Mouse (Mus musculus) thymus, postnatal 25 days (tissue): ENCODE data around the gene Tnr.
A peak's percentile ranks its signal among the peaks of the same experiment; 100 is the strongest.

Experiments used
- DNase-seq: peaks from one replicate; pipeline ENCODE4 v3.0.0; 2022

Tnr gene

GRCm38 (mm10) chr1:159523578-159523977 is at the start of gene Tnr:
Gene Tnr (plus strand): TSS chr1:159523769.
- peak; percentile 5 for DNase-seq

GRCm38 (mm10) chr1:159489853-159490435 is 33.6 kb upstream of the Tnr start:
- no peak for DNase-seq

- DNase-seq, result no peak
Observed at GRCm38 (mm10) chr1:159492536-159492935, 31.0 kb upstream of the Tnr start.

- no peak for DNase-seq
Observed at GRCm38 (mm10) chr1:159493720-159494499, 29.7 kb upstream of the Tnr start.

GRCm38 (mm10) chr1:159498236-159498635 is 25.3 kb upstream of the Tnr start:
- DNase-seq, result no peak

GRCm38 (mm10) chr1:159499806-159500460 is 23.6 kb upstream of the Tnr start:
- DNase-seq, result no peak

- no peak for DNase-seq
Observed at GRCm38 (mm10) chr1:159501911-159502310, 21.7 kb upstream of the Tnr start.

GRCm38 (mm10) chr1:159510667-159511066 is 12.9 kb upstream of the Tnr start:
- no peak for DNase-seq

GRCm38 (mm10) chr1:159517647-159518046 is 5.9 kb upstream of the Tnr start:
- DNase-seq, result no peak

GRCm38 (mm10) chr1:159519206-159519605 is 4.4 kb upstream of the Tnr start:
- no peak for DNase-seq

- DNase-seq, result no peak
Observed at GRCm38 (mm10) chr1:159523069-159523468, 500 bp upstream of the Tnr start.

GRCm38 (mm10) chr1:159524051-159524549 is 531 bp downstream of the Tnr start:
- DNase-seq, result peak; percentile 43

GRCm38 (mm10) chr1:159532841-159533569 is 9.4 kb downstream of the Tnr start:
- no peak for DNase-seq

- DNase-seq, result no peak
Observed at GRCm38 (mm10) chr1:159535582-159535981, 12.0 kb downstream of the Tnr start.

GRCm38 (mm10) chr1:159537541-159537940 is 14.0 kb downstream of the Tnr start:
- DNase-seq, result no peak

GRCm38 (mm10) chr1:159538076-159538475 is 14.5 kb downstream of the Tnr start:
- no peak for DNase-seq

- no peak for DNase-seq
Observed at GRCm38 (mm10) chr1:159545470-159546145, 22.0 kb downstream of the Tnr start.

- DNase-seq, result no peak
Observed at GRCm38 (mm10) chr1:159551036-159551435, 27.5 kb downstream of the Tnr start.

GRCm38 (mm10) chr1:159551591-159552442 is 28.2 kb downstream of the Tnr start:
- no peak for DNase-seq

- no peak for DNase-seq
Observed at GRCm38 (mm10) chr1:159561616-159562015, 38.0 kb downstream of the Tnr start.

- DNase-seq, result no peak
Observed at GRCm38 (mm10) chr1:159565129-159565528, 41.6 kb downstream of the Tnr start.

GRCm38 (mm10) chr1:159566046-159566445 is 42.5 kb downstream of the Tnr start:
- no peak for DNase-seq
